Mouse (Mus musculus) yolk sac, embryonic 10.5 days (tissue): Measurements from ENCODE around the gene Fam57b.
"Not testable (repeated sequence)": the region's sequence is repeated elsewhere in the genome, so short reads cannot be mapped to it uniquely, and the experiment has no call there.

Experiments used
- DNase-seq: peaks from one replicate; pipeline ENCODE4 v3.0.0-alpha.2; 2017; ENCODE audit warnings: low spot score

Gene Fam57b

GRCm38 (mm10) chr7:126778147-126778546, 19.3 kb upstream of the Fam57b start:
- DNase-seq: no peak

DNA sequence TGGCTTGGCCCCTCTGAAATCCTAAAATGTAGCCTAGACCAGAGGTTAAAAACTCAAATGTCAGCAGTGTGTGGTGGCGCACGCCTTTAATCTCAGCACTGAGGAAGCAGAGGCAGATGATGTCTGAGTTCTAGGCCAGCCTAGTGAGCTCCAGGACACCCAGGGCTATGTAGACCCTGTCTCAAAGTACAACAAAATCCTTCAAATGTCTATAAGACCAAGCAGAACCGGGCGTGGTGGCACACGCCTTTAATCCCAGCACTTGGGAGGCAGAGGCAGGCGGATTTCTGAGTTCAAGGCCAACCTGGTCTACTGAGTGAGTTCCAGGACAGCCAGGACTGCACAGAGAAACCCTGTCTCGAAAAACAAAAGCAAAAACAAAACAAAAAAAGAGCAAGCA, 18.4 kb upstream of the Fam57b start:
- not testable (repeated sequence) for DNase-seq

DNA sequence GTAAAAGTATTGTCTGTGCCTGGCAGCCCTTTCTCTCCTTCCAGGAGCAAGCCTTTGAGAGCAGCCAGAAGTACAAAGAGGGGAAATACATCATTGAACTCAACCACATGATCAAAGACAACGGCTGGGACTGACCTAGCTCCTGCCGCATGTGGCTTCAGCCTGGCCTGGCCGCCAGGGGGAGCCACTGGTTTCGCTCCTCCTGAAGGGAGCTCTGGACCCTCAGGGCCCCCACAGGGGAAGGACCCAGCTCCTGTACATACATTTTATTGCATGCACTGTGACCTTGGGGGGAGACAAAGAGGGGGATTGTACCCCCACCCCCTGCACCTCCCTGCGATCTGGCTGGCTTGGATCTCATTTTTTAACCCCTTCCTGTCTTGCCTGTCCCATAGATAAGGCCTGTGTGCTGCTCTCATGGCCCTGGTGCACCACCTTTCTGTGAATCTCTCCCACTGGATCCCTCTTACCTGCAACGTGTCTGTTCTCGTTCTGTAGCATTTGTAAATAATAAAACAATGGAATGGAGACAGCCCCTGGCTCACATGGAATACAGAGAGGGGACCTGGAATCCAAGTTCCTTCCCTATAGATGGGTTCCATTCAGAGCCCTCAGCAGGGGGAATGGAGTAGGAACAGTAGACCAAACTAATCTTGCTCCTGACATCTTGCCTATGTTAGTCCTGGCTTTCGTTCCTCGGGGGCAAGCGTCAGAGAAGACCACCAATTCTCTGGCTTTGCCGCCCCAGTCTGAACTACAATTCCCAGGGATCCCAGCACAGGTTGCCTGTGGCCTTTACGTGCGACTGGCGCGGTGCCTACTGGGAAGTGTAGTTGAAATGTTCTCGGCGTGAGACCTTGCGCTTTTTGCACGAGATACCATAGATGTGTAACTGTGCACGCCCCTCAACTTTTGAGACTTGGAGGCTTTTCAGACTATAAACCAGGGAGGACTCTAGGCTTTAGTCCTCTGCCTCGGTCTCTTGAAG, 17.2 kb upstream of the Fam57b start:
- DNase-seq: peak; percentile 77

DNA sequence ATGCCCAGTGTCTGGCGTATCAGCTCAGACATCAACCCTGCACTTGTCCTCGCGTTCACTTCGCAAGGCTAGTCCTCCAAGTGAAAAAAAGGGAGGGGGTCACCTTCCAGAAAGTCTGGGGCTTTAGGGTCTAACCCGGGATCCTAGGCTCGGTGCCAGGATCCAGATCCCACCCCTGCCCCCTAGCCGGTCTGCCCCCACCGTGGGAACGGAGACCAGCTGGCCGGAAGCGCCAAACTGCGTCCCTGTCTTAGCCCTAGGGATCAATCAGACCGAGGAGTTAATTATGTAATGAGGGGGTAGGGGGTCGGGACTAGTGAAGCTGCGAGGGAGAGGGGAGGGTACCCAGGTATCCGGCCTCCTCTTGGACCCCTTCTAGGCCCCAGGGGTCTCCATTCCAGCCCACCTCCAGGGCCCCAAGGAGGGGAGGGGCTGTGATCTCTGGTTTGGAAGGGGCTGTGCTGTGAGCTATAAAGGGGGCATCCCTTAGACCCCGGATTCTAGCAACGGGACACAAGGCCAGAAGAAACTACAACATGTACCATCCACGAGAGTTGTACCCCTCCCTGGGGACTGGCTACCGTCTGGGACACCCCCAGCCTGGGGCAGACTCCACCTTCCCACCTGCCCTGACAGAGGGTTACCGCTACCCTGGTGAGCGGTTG, 16.4 kb upstream of the Fam57b start, which contains the start of gene Tbx6:
Gene Tbx6 (plus strand): TSS at position 513 of the 665 bp plus-strand sequence.
- no peak for DNase-seq

DNA sequence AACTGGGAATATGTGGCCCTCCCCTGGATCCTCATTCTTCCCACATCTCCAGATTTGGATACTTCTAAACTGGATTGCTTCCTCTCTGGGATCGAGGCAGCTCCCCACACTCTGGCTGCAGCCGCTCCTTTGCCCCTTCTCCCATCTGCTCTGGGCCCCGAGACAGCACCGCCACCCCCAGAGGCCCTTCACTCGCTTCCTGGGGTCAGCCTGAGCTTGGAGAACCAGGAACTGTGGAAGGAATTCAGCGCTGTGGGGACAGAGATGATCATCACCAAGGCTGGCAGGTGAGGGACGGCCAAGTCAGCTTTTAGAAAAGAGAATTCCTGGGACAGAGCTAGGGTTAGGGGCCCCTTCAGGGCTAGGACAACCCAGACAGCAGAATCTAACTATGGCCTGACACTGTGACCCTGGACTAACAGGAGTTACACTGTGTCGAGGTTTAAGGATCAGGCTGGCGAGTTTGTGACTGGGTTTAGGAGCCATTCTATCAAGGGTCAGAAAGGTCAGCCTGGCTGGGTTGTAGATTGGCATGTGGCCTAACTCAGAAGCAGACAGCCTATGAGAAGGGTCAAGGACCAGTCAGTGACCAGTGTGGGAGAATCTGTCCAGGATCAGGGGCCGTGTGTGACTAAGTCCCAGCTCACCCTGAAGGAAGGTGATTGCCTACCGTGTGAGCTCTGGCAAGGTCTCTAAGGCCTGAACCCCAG, 15.7 kb upstream of the Fam57b start:
- no peak for DNase-seq

GRCm38 (mm10) chr7:126782693-126783092, 14.8 kb upstream of the Fam57b start:
- DNase-seq: no peak

DNA sequence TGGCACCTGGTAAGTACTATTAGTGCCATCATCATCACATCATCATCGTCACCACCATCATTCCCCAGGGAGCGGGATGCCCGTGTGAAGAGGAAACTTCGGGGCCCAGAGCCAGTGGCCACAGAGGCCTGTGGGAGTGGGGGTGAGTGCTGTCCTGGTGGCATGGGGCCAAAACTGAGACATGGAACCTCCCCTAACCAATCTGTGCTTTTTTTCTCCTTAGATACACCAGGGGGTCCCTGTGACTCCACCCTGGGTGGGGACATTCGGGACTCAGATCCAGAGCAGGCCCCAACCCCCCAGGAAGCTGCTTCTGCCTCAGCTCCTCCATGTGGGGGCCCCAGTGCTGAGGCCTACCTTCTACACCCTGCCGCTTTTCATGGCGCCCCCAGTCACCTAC, 13.0 kb upstream of the Fam57b start:
- DNase-seq: no peak

DNA sequence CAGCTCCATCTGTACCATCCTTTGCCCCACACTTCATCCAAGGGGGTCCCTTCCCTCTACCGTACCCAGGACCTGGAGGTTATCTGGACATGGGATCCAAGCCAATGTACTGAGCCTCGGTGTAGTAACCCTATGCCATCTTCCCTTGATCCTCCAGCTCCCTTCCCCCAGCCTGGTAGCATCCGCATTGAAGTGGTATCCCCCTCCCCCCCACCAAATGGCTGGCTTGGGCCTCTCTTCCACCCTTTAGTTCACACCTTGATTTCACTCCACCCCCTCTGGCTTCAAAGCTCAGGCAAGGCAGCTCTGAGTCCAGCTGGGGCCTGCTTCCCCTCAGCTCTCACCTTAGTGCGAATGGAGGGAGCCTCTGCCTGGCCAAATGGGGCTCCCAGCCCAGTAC, 12.4 kb upstream of the Fam57b start:
- no peak for DNase-seq

DNA sequence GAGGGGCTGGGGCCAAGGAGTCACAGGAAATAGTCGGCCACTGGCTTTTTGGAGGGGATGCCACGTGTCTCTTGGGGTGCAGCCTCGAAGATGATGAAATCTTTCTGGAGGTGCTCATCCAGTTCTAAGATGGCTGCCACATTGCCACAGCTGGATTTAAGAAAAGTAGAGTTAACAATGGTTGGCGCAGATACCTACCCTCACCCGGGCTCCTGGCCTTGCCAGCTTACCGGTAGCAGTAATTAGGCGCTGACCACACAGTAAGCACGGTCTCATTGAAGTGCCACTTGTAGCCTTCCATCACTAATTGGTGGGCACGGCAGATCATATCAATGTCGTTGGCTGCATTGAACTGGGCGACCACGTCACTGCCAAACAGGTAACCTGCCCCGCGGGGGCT, 11.3 kb upstream of the Fam57b start:
- DNase-seq: no peak

- DNase-seq: no peak
These were observed 8.3 kb upstream of the Fam57b start for GRCm38 (mm10) chr7:126789141-126789540.

DNA sequence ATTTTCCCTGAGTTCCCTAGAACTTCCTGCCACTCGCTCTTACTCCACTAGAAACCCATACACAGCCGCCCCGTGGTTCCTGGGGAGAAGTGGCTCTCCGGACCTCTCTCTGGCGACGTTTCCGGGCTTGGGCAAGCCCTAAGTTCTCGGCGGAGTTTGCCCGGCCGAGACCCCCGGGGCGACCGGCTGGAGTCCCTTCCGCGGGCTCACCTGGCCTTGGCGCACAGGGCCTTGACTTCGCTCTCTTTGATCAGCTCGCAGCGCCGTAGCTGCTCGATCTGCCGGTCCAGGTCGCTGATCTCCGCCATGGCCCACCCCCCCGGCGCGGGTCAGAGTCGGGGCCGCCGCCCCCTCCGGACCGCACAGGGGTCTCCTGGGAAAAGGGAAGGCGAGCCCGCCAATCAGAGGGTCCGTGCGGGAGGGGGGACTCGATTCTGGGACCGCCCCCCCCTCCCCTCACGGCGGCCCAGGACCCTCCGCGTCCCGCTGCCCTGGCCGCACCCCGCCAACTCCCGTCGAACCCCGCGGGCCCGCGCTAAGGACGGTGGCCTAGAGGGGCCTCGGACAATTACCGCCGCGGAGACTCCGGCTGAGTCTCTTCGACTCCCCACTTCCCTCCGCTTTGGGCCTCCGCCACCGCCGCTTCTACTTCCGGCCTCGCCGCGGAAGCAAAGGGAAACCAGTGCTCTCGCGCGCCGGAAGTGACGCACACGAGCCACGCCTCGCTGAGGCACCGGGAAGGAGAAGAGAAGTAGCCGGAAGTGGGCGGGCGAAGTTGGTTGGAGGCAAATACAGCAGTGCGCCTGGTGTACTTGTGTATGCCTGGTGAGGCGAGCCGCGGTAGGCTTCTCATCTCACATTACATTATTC, 5.4 kb upstream of the Fam57b start, which contains the start of gene Ppp4c:
Gene Ppp4c (minus strand): TSS at position 646 of the 870 bp plus-strand sequence.
- peak; percentile 98 for DNase-seq

- DNase-seq: no peak
These were observed 4.6 kb upstream of the Fam57b start for GRCm38 (mm10) chr7:126792721-126793443.

GRCm38 (mm10) chr7:126793456-126794270, 3.8 kb upstream of the Fam57b start:
- no peak for DNase-seq

- no peak for DNase-seq
These were observed 3.2 kb upstream of the Fam57b start for GRCm38 (mm10) chr7:126794271-126794605.

DNA sequence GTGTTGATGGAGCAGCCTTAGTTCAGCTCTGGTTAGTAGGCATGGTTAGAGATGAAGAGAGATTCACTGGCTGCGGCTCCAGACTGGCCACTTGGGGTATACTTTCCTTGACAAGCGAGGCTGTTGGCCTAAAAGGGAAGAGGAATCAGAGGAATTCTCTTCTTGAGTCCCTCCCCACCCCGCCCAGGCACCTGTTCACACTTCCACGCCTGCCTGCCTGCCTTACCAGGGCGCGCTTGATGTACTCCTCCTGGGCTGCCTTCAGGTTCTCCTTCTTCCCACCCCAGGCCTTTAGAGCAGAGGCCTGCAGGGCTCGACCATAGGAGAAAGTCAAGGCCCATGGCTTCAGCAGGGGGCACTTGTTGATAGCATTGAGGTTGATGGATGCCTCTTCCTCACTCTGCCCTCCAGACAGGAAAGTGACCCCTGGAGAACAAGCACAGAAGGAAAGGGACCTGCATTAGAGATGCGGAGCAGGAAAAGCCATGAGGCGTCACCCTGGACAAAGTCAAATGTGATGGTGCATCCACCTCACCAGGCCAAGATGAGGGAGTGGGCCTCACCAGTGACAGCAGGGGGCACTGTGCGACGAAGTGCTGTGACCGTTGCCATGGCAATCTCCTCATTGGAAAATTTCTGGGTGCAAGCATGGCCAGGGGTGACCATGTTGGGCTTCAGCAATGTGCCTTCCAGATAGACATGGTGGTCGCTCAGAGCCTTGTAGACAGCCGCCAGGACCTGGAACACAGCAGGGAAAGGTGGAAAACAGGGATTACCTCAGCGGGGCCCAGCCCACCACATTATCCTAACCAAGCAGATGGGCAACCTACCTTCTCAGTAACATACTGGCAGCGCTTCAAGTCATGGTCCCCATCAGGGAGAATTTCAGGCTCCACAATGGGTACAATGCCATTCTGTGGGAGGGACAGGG, 1.8 kb upstream of the Fam57b start:
- DNase-seq: no peak

DNA sequence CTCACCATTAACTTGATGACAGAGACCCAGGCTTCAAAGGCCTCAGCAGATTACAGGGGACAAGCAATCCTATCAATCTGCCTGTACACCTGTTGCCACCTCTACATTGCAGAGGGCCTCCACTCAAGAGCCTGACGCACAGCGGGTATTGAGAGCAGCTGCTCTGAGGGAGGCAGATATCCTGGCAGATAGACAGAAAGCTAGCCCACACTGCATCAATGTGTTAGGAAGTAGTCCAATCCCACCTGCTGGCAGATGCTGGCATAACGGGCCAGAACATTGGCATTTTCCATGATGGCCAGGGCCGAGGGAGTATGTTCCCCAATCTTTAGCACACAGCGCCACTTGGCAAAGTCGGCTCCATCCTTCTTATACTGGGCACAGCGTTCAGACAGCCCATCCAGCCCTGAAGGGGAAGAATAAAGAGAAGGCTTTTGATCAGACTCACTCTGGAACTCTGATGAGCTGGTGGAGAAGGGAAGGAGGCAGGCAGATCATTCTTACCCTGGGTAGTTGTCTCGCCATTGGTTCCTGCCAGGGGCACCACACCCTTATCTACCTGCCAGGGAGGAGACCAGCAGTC, 1.0 kb upstream of the Fam57b start:
- DNase-seq: no peak

DNA sequence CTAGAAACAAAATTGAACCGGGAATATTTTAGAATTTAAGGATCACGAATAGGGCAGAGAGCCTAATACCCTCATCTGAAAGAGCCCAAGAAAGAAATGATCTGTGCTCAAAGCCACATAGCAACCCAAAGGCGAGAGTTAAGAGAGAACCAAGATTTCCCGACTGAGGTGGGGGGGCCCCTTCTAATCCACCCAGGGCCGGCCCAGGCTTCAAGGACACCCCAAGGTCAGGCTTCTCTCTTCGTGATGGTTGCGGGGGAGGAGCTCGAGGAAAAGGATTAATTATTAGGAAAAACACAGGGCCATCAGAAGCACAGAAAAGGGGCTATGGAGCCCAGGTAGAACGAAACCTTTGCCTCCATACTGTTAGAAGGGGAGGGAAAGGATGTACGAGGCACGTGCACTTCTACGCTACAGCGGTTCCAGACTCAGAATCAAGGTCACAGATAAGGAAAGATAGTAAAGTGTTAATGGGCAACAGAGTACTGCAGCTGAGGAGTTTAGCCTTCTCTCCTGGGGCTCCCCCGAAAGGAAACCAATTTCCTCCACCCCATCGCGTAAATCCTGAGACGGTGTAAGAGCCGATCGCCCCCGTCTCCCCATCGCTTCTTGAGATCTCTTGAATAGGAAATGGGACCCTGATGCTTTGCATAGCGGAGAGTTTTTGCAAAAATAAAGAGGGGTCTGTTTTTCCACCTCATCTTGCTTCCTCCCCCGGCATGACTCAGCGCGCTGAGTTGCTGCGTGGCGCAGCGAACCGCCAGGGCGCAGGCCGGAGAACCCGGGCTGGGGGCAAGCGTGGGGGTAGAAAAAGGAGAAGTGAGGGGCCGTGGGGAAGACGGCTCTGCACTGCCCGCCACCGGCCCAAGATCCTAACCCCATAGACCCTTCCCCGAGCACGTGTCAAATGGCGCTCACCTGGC, 920 bp downstream of the Fam57b start:
- no peak for DNase-seq
